Mouse (Mus musculus) stomach, postnatal 0 days (tissue): ENCODE measurements around the gene Stk38. TPM values are rescaled to one million over a fixed set of nuclear protein-coding genes. Genes with fewer than 3 reads are reported as not detected.
"Not testable (repeated sequence)": the region's sequence is repeated elsewhere in the genome, so short reads cannot be mapped to it uniquely, and the experiment has no call there.

ENCODE experiments used
- ATAC-seq: fragments of 200-750 bp; cut with Nextera tagmentation; 2 replicates; pipeline ENCODE4 v1.8.0; 2017; ENCODE audit not compliant: low FRiP score, low TSS enrichment
- DNase-seq: peaks from one replicate; pipeline ENCODE4 v3.0.0-alpha.2; 2016; ENCODE audit warnings: low spot score
- H3K27ac ChIP-seq: fragments of 300-500 bp; sonication (generic); replicated peaks from 2 replicates; pipeline ENCODE4 v1.5.1; 2014; ENCODE audit warnings: mild to moderate bottlenecking, control low read depth
- H3K27me3 ChIP-seq: fragments of 300-500 bp; sonication (generic); 2 replicates; pipeline ENCODE4 v1.6.1; 2014; ENCODE audit warnings: low read length; ENCODE audit not compliant: control insufficient read depth, insufficient read depth
- H3K36me3 ChIP-seq: fragments of 300-500 bp; sonication (generic); 2 replicates; pipeline ENCODE4 v1.6.1; 2014; ENCODE audit warnings: low read length, mixed read lengths; ENCODE audit not compliant: control insufficient read depth, insufficient read depth
- H3K4me1 ChIP-seq: fragments of 300-500 bp; sonication (generic); replicated peaks from 2 replicates; pipeline ENCODE4 v1.6.1; 2014; ENCODE audit warnings: antibody characterized with exemption; ENCODE audit not compliant: control insufficient read depth, insufficient read depth
- H3K4me2 ChIP-seq: fragments of 300-500 bp; sonication (generic); replicated peaks from 2 replicates; pipeline ENCODE4 v1.6.1; 2014; ENCODE audit warnings: low read depth, mild to moderate bottlenecking, control low read depth, moderate library complexity
- H3K4me3 ChIP-seq: fragments of 300-500 bp; sonication (generic); 2 replicates; pipeline ENCODE4 v1.5.1; 2014; ENCODE audit warnings: low read depth, low read length, control low read depth
- H3K9ac ChIP-seq: fragments of 300-500 bp; sonication (generic); 2 replicates; pipeline ENCODE4 v1.6.1; 2014; ENCODE audit warnings: mild to moderate bottlenecking, low read length, control low read depth, mixed read lengths
- H3K9me3 ChIP-seq: fragments of 300-500 bp; sonication (generic); 2 replicates; pipeline ENCODE4 v1.6.1; 2016; ENCODE audit warnings: low read length; ENCODE audit not compliant: control insufficient read depth
- CTCF ChIP-seq: IDR thresholded peaks from 2 replicates; pipeline ENCODE4 v1.5.1; 2016; ENCODE audit warnings: antibody characterized with exemption, low read depth, mild to moderate bottlenecking, moderate library complexity
- EP300 ChIP-seq: optimal IDR thresholded peaks from 2 replicates; pipeline ENCODE3; 2016; ENCODE audit warnings: antibody characterized with exemption
- WGBS: fragments of 180-500 bp; shearing (Covaris S2); extraction: QIAGEN DNeasy Blood & Tissue Kit; methylation state at CpG from one replicate; pipeline ENCODE4 v1.1.7; 2014; 5-methylcytosine and 5-hydroxymethylcytosine counted together
- polyA plus RNA-seq: library from polyadenylated mRNA; unstranded; fragments of >200 nt; fragmentation: Nextera tagmentation; extraction: Ambion mirVana; gene quantifications from 2 replicates; pipeline ENCODE4 v1.2.1, GENCODE M21; 2015

Gene Stk38
- polyA plus RNA-seq, 1 experiment from 2014 or later, result 64.8 TPM

DNA sequence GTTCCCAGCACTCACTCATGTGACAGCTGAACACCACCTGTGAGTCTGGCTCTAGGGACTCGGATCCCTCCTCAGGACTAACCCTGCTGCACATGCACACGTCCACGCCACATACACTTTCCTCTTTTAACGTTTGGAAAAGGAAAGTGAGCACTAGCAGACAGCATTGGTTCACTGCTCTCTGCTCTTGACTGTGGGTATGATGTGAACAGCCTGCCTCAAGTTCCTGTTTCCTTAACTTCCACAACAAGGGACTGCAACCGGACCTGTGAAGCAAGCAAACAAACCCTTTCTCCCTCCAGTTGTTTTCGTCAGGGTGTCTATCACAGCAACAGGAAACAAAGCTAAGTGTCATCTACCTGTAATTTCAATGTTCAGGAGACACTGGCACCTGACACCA is 7.3 kb downstream of the Stk38 start:
- Histone ChIP-seq H3K27ac (no peak overlapping the region), H3K9me3 (no peaks in the 10 kb centered on the region), H3K36me3 (peaks cover 12% of the 10 kb centered on the region), H3K27me3 (no peaks in the 10 kb centered on the region), H3K4me1 (no peaks in the 10 kb centered on the region), H3K4me2 (no peak overlapping the region), H3K4me3 (no peak overlapping the region), H3K9ac (no peak overlapping the region)
- ATAC-seq (no peak), DNase-seq (no peak)
- WGBS, result 83% methylated on average over 6 of the region's 6 CpGs
- TF ChIP-seq EP300, result no peak
- no peak for TF ChIP-seq CTCF

DNA sequence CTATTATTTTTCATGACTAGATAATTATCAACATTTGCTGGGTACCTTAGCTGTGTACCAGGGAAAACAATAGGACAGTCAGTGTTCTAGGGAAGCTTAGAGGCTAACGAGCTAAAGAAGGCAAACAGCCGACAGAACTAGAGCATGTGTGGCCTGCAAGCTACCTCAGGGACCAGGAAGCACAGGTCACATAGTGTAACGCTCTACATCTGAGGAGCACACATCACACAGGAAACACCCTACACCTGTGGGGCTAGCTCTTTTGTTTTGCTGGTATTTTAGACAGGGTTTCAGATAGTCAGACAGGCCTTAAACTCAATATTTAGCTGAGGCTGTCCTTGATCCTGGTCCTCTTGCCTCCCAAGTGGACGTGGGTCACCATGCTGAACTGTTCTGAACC is 13.2 kb downstream of the Stk38 start:
- ATAC-seq, result no peak

GRCm38 (mm10) chr17:28993004-28993403 is 14.8 kb downstream of the Stk38 start:
- WGBS, result 100% methylated on average over 1 of the region's 1 CpGs

More for the DNA sequence above, 13.2 kb downstream of the Stk38 start:
- H3K4me1 ChIP-seq, result no peaks in the 10 kb centered on the region
- DNase-seq, result no peak
- no peak for TF ChIP-seq EP300
- no peak for TF ChIP-seq CTCF
- no peaks in the 10 kb centered on the region for H3K9me3 ChIP-seq
- H3K4me3 ChIP-seq, result no peak overlapping the region
- no peak overlapping the region for H3K9ac ChIP-seq
- WGBS, result 85% methylated on average over 4 of the region's 4 CpGs
- H3K27ac ChIP-seq, result no peak overlapping the region
- no peaks in the 10 kb centered on the region for H3K27me3 ChIP-seq
- H3K4me2 ChIP-seq, result no peak overlapping the region
- H3K36me3 ChIP-seq, result peaks cover 15% of the 10 kb centered on the region

GRCm38 (mm10) chr17:28992105-28992504 is 15.7 kb downstream of the Stk38 start:
- Histone ChIP-seq H3K4me3 (no peak overlapping the region), H3K27ac (no peak overlapping the region), H3K36me3 (peaks cover 15% of the 10 kb centered on the region), H3K9me3 (no peaks in the 10 kb centered on the region), H3K27me3 (no peaks in the 10 kb centered on the region), H3K4me2 (no peak overlapping the region), H3K4me1 (no peaks in the 10 kb centered on the region), H3K9ac (no peak overlapping the region)
- 40% methylated on average over 7 of the region's 7 CpGs for WGBS
- TF ChIP-seq EP300, result no peak
- no peak for TF ChIP-seq CTCF
- ATAC-seq, result no peak
- no peak for DNase-seq

More at GRCm38 (mm10) chr17:28993004-28993403, 14.8 kb downstream of the Stk38 start:
- H3K4me3 ChIP-seq, H3K4me1 ChIP-seq, H3K9me3 ChIP-seq, H3K9ac ChIP-seq, H3K27me3 ChIP-seq, H3K4me2 ChIP-seq, DNase-seq, H3K27ac ChIP-seq, ATAC-seq: not testable (repeated sequence)
- H3K36me3 ChIP-seq, result peaks cover 18% of the 10 kb centered on the region

DNA sequence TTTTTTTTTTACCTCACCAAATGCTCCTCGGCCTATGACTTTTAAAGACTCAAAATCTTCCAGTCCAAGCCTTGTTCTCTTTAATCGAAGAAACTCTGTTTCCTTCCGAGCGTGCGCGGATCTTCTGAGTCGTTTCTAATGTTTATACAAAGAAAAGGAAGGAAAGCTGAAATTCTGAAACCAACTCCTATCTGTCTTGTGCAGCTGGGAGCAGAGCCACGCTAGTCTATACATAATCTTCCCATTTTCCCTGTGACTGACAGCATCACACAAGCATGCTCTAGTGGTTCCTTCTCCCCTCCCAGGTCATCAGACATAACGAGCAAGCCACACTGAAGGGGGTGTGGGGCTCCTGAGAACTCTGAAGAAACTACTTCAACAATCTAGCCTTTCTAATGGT is 16.5 kb downstream of the Stk38 start:
- Histone ChIP-seq H3K27me3 (no peaks in the 10 kb centered on the region), H3K4me1 (no peaks in the 10 kb centered on the region), H3K27ac (no peak overlapping the region), H3K4me3 (no peak overlapping the region), H3K36me3 (peaks cover 14% of the 10 kb centered on the region; the same call in 1 of the 2 replicates), H3K9me3 (no peaks in the 10 kb centered on the region), H3K9ac (no peak overlapping the region), H3K4me2 (no peak overlapping the region)
- WGBS, result 54% methylated on average over 9 of the region's 9 CpGs
- ATAC-seq (no peak), DNase-seq (no peak)
- no peak for TF ChIP-seq CTCF
- no peak for TF ChIP-seq EP300

- Histone ChIP-seq H3K27ac (no peak overlapping the region), H3K27me3 (no peaks in the 10 kb centered on the region), H3K4me3 (no peak overlapping the region), H3K9me3 (no peaks in the 10 kb centered on the region), H3K36me3 (peaks cover 14% of the 10 kb centered on the region; the same call in 1 of the 2 replicates), H3K9ac (no peak overlapping the region), H3K4me2 (no peak overlapping the region), H3K4me1 (no peaks in the 10 kb centered on the region)
- DNase-seq (no peak), ATAC-seq (no peak)
- TF ChIP-seq CTCF, result no peak
- no peak for TF ChIP-seq EP300
- 66% methylated on average over 4 of the region's 4 CpGs for WGBS
Measured at GRCm38 (mm10) chr17:28990060-28990459, 17.7 kb downstream of the Stk38 start.
